Mouse (Mus musculus) brain, embryonic 14.5 days (tissue): ENCODE measurements around the gene Ctdspl.

Source experiments
- CTCF ChIP-seq: fragments of 200-500 bp; IDR thresholded peaks from 2 replicates; pipeline ENCODE4 v1.5.1; 2012; ENCODE audit warnings: inconsistent platforms, mild to moderate bottlenecking, moderate library complexity, borderline replicate concordance; ENCODE audit not compliant: insufficient read depth, insufficient read length; ENCODE audit errors: extremely low read depth
- POLR2A ChIP-seq: fragments of 200-500 bp; IDR thresholded peaks from 2 replicates; pipeline ENCODE4 v1.6.1; 2012; ENCODE audit warnings: mild to moderate bottlenecking, inconsistent platforms, borderline replicate concordance; ENCODE audit not compliant: poor library complexity, insufficient read depth, insufficient read length, severe bottlenecking; ENCODE audit errors: extremely low read depth

GRCm38 (mm10) chr9:118963149-118963548 lies 36.9 kb downstream of the Ctdspl start:
- TF ChIP-seq CTCF: no peak
- no peak for TF ChIP-seq POLR2A
